Mouse (Mus musculus): Measurements from ENCODE around the gene Mpped2. TPM values are rescaled to one million over a fixed set of nuclear protein-coding genes. Genes with fewer than 3 reads are reported as not detected.

The Mpped2 gene
- total and polyA plus RNA-seq, 2 experiments from 2014 or later = 39.1 to 80.0 TPM

DNA sequence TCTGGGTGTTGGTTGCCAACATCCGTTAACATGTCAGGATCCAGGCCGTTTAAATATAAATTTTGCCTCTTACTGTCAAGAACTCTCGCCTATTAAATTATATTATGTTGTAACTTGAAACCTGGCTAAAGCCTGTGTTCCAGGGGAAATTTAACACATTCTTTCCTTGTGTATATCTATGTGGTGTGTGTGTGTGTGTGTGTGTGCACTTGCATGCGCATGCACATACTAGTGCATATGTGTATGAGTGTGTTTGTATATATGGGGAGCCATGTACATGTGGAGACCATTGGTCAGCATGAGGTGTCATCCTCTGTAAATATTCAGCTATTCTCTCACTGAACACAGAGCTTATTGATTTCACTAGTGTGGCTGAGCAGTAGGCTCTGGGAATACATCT is 37.8 kb upstream of the Mpped2 start:
- DNase-seq (ENCODE audit: low spot score) = no peak
- H3K27ac ChIP-seq = no peak overlapping the region
- no peak overlapping the region for H3K9ac ChIP-seq (replicated peaks; ENCODE audit: low read length)
- no peaks in the 10 kb centered on the region for H3K27me3 ChIP-seq (ENCODE audit: insufficient read depth, low read length)
- no peaks in the 10 kb centered on the region for H3K9me3 ChIP-seq (ENCODE audit: low read length)
- no peaks in the 10 kb centered on the region for H3K4me1 ChIP-seq (ENCODE audit: insufficient read depth, low read length)
- WGBS = 72% methylated on average over 4 of the region's 4 CpGs
- H3K4me2 ChIP-seq (ENCODE audit: low read depth, low read length) = no peak overlapping the region
- no peaks in the 10 kb centered on the region for H3K36me3 ChIP-seq (ENCODE audit: insufficient read depth, low read length)
- H3K4me3 ChIP-seq (ENCODE audit: low read length) = no peak overlapping the region
- no peak for TF ChIP-seq CTCF (IDR thresholded peaks at IDR 0.05; ENCODE audit: low read depth)
- ATAC-seq = no peak

DNA sequence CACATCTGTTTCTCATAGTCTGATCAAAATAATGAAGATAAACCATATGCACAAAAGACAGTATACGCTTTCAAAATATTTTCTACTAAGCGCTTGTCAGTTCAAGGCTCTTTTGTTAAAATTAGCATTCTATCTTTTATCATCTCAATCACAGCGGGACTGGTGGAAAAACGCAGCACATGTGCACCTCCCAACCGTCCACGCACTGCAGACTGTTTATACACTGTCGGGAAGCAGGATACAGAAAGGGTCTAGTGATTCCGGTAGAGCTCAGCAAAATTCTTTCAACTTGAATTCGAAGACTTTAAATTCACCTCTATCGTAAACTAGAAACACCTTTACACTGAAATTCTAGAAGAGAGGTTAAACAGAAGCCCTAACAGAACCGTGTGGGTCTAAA is 27.8 kb upstream of the Mpped2 start:
- ATAC-seq (no peak), DNase-seq (ENCODE audit: low spot score) (no peak)
- no peak overlapping the region for H3K27ac ChIP-seq
- no peak for TF ChIP-seq CTCF (IDR thresholded peaks at IDR 0.05; ENCODE audit: low read depth)
- 66% methylated on average over 11 of the region's 11 CpGs for WGBS
- no peaks in the 10 kb centered on the region for H3K27me3 ChIP-seq (ENCODE audit: insufficient read depth, low read length)
- H3K4me1 ChIP-seq (ENCODE audit: insufficient read depth, low read length) = no peaks in the 10 kb centered on the region
- H3K4me3 ChIP-seq (ENCODE audit: low read length) = no peak overlapping the region
- H3K36me3 ChIP-seq (ENCODE audit: insufficient read depth, low read length) = no peaks in the 10 kb centered on the region
- H3K9ac ChIP-seq (replicated peaks; ENCODE audit: low read length) = no peak overlapping the region
- no peaks in the 10 kb centered on the region for H3K9me3 ChIP-seq (ENCODE audit: low read length)
- no peak overlapping the region for H3K4me2 ChIP-seq (ENCODE audit: low read depth, low read length)

DNA sequence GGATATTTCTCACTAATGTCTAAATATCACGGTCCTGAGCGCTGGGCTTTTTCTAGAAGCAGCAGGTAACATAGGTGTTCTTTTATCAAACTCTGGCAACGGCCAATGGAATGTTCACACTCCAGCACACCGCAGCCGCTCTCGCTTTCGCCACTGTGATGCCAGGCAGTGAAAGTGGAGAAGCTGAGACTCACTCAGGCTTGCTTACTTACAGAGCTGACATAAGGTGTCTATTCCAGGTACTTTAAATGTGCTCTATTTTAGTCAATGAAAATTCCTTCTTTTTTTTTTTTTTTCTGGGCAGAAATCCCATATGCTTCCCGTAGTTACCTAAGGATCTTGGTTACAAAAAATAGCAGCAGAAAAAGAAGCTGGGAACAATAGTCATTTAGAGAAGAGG is 18.8 kb upstream of the Mpped2 start:
- no peak for TF ChIP-seq CTCF (IDR thresholded peaks at IDR 0.05; ENCODE audit: low read depth)
- H3K27me3 ChIP-seq (ENCODE audit: insufficient read depth, low read length) = no peaks in the 10 kb centered on the region

DNA sequence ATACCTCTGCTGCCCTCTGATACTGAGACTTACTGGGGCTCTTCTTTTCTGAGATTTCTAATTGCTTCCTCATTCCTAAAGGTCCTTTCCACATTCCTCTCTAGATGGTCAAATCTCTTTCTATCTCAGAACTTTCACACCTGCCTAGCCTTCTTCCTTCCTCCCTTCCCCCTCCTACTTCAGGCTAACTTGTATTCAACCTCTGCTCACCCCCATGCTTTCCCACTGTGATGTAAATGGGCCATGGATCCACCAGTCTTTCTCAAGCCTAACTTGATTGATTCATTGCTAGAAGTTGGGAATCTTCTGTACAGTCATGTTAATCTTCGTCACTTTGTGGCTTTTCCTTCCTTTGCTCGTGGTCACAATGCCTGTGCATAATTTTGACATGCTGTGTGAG is 15.6 kb upstream of the Mpped2 start:
- Histone ChIP-seq H3K27ac (no peak overlapping the region), H3K4me2 (ENCODE audit: low read depth, low read length) (no peak overlapping the region), H3K9me3 (ENCODE audit: low read length) (no peaks in the 10 kb centered on the region), H3K9ac (replicated peaks; ENCODE audit: low read length) (no peak overlapping the region), H3K27me3 (ENCODE audit: insufficient read depth, low read length) (no peaks in the 10 kb centered on the region), H3K36me3 (ENCODE audit: insufficient read depth, low read length) (no peaks in the 10 kb centered on the region), H3K4me1 (ENCODE audit: insufficient read depth, low read length) (no peaks in the 10 kb centered on the region), H3K4me3 (ENCODE audit: low read length) (no peak overlapping the region)
- ATAC-seq (no peak), DNase-seq (ENCODE audit: low spot score) (no peak)
- 44% methylated on average over 2 of the region's 2 CpGs for WGBS
- TF ChIP-seq CTCF (IDR thresholded peaks at IDR 0.05; ENCODE audit: low read depth) = no peak

More for the DNA sequence above, 18.8 kb upstream of the Mpped2 start:
- WGBS = 80% methylated on average over 8 of the region's 8 CpGs
- Histone ChIP-seq H3K27ac (no peak overlapping the region), H3K4me1 (ENCODE audit: insufficient read depth, low read length) (no peaks in the 10 kb centered on the region), H3K9me3 (ENCODE audit: low read length) (no peaks in the 10 kb centered on the region), H3K4me2 (ENCODE audit: low read depth, low read length) (no peak overlapping the region), H3K36me3 (ENCODE audit: insufficient read depth, low read length) (no peaks in the 10 kb centered on the region), H3K9ac (replicated peaks; ENCODE audit: low read length) (no peak overlapping the region), H3K4me3 (ENCODE audit: low read length) (no peak overlapping the region)
- no peak for DNase-seq (ENCODE audit: low spot score)
- ATAC-seq = no peak

DNA sequence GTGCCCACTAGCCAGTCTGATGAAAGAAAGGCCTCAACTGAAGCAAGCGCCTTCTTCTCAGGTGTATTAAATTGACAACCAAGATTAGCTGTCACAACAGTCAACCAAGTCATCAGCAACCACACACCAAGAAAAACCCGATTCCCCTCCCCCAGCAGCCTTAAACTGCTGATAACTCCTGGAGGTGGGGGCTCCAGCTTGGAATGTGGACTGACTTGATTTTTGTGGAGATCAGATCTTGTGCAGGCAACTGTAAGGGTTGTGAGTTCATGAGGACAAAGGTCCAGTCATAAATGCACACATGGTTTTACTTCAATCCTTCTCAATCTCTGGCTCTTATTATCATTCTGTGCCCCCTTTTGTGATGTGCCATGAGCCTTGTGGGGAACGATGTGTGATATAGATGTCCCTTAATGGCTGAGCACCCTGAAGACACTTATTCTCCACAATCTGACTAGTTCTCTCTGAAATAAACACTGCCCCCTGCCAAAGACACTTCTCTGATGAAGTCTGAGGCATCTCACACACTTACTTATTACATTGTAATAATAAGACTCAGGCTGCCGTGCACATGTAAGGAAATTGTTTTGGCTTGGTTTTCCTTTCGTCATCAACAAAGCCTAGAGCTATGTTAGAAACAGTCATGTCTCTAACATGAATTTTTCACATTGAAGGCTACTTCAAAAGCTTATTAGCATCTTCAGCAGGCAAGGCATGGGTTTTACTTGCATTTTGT is 13.2 kb upstream of the Mpped2 start:
- 83% methylated on average over 5 of the region's 5 CpGs for WGBS
- H3K27ac ChIP-seq = no peak overlapping the region
- TF ChIP-seq CTCF (IDR thresholded peaks at IDR 0.05; ENCODE audit: low read depth) = no peak
- no peak overlapping the region for H3K4me3 ChIP-seq (ENCODE audit: low read length)
- H3K27me3 ChIP-seq (ENCODE audit: insufficient read depth, low read length) = no peaks in the 10 kb centered on the region
- no peak overlapping the region for H3K9ac ChIP-seq (replicated peaks; ENCODE audit: low read length)
- no peak overlapping the region for H3K4me2 ChIP-seq (ENCODE audit: low read depth, low read length)
- DNase-seq (ENCODE audit: low spot score) (no peak), ATAC-seq (no peak)
- H3K9me3 ChIP-seq (ENCODE audit: low read length) = no peaks in the 10 kb centered on the region
- H3K36me3 ChIP-seq (ENCODE audit: insufficient read depth, low read length) = no peaks in the 10 kb centered on the region
- H3K4me1 ChIP-seq (ENCODE audit: insufficient read depth, low read length) = no peaks in the 10 kb centered on the region

DNA sequence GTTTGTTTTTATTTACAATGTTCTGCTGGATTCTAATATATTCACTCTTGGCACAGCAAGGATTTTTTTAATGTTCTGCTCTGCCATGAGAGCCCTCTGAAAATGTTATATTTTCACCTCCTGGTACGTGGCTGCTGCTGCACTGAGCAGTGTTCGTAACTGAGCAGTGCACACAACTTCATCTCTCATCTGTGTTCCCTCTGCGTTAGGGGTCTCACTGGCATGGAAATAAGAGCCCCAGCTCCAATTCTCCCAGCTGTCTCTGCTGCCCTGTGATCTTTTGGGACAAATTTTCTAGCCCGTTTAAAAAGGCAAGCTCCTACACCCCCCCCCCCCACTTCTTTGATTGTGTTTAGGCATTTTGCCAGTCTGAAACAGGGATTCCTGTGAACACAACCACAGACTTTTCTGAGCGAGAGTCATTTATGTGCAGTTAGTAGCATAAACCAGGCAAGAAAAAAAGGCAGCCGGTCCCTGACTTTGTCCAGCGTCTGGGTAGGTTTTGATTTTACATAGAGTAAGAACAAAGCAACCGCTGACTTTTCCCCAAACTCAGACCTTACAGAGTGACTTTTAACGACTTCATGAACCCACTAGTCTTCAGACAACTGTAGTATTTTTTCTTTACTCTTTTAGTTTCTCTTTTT is 9.8 kb upstream of the Mpped2 start:
- DNase-seq (ENCODE audit: low spot score) = peak; percentile 31
- no peaks in the 10 kb centered on the region for H3K4me1 ChIP-seq (ENCODE audit: insufficient read depth, low read length)
- H3K27ac ChIP-seq = no peak overlapping the region
- no peak for ATAC-seq
- H3K36me3 ChIP-seq (ENCODE audit: insufficient read depth, low read length) = no peaks in the 10 kb centered on the region
- H3K9ac ChIP-seq (replicated peaks; ENCODE audit: low read length) = 0 out of 2 replicates have a peak overlapping the region, but pooled peaks have one; percentile 3
- WGBS = 20% methylated on average over 9 of the region's 9 CpGs
- peak overlapping the region; percentile 41 for H3K4me2 ChIP-seq (ENCODE audit: low read depth, low read length)
- H3K27me3 ChIP-seq (ENCODE audit: insufficient read depth, low read length) = no peaks in the 10 kb centered on the region
- H3K9me3 ChIP-seq (ENCODE audit: low read length) = no peaks in the 10 kb centered on the region
- TF ChIP-seq CTCF (IDR thresholded peaks at IDR 0.05; ENCODE audit: low read depth) = no peak
- 0 out of 2 replicates have a peak overlapping the region, but pooled peaks have one; percentile 6 for H3K4me3 ChIP-seq (ENCODE audit: low read length)

DNA sequence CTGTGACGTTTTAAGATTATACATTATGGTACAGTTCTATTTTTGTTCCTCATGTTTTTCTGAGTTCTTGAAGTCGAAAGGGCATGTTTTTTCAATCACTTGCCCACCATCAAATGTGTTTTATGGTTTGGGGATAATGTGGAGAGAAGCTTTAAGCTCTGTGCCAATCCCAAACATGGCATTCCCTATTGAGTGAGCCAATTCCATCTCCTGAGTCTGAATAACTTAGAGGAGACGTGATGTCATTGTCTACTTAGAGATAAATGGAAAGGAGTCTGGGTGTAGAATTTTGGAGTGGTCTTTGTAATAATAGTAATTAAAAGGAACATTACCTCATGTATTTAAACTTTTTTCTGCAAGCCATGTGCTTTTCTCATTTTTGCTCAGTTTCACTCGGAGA is 9.2 kb upstream of the Mpped2 start:
- ATAC-seq = no peak
- Histone ChIP-seq H3K36me3 (ENCODE audit: insufficient read depth, low read length) (no peaks in the 10 kb centered on the region), H3K4me1 (ENCODE audit: insufficient read depth, low read length) (no peaks in the 10 kb centered on the region), H3K27ac (no peak overlapping the region), H3K9me3 (ENCODE audit: low read length) (no peaks in the 10 kb centered on the region), H3K4me2 (ENCODE audit: low read depth, low read length) (peak overlapping the region; percentile 41; the same call in 1 of the 2 replicates), H3K9ac (replicated peaks; ENCODE audit: low read length) (no peak overlapping the region), H3K4me3 (ENCODE audit: low read length) (no peak overlapping the region), H3K27me3 (ENCODE audit: insufficient read depth, low read length) (no peaks in the 10 kb centered on the region)
- DNase-seq (ENCODE audit: low spot score) = no peak
- WGBS = 58% methylated on average over 4 of the region's 4 CpGs
- TF ChIP-seq CTCF (IDR thresholded peaks at IDR 0.05; ENCODE audit: low read depth) = no peak

All from hindbrain, postnatal 0 days (tissue).